Mouse (Mus musculus) heart, postnatal 0 days (tissue): ENCODE measurements around the gene Sgms1. TPM values are rescaled to one million over a fixed set of nuclear protein-coding genes. Genes with fewer than 3 reads are reported as not detected.

Source experiments
- ATAC-seq: fragments of 200-750 bp; cut with Nextera tagmentation; 2 replicates; pipeline ENCODE4 v1.8.0; 2017; ENCODE audit warnings: low read depth, moderate number of reproducible peaks, moderate library complexity; ENCODE audit not compliant: insufficient read depth
- DNase-seq: peaks from one replicate; pipeline ENCODE4 v3.0.0-alpha.2; 2016; ENCODE audit warnings: low spot score
- H3K27ac ChIP-seq: fragments of 300-500 bp; sonication (generic); 2 replicates; pipeline ENCODE4 v1.5.1; 2014; ENCODE audit warnings: low read depth, mild to moderate bottlenecking
- H3K27me3 ChIP-seq: fragments of 300-500 bp; sonication (generic); 2 replicates; pipeline ENCODE4 v1.6.1; 2014; ENCODE audit warnings: low read length, mixed read lengths; ENCODE audit not compliant: control insufficient read depth, insufficient read depth
- H3K36me3 ChIP-seq: fragments of 300-500 bp; sonication (generic); replicated peaks from 2 replicates; pipeline ENCODE4 v1.6.1; 2014; ENCODE audit warnings: low read length, mixed read lengths; ENCODE audit not compliant: control insufficient read depth, insufficient read depth
- H3K4me1 ChIP-seq: fragments of 300-500 bp; sonication (generic); 2 replicates; pipeline ENCODE4 v1.6.1; 2014; ENCODE audit warnings: antibody characterized with exemption; ENCODE audit not compliant: control insufficient read depth, insufficient read depth
- H3K4me2 ChIP-seq: fragments of 300-500 bp; sonication (generic); 2 replicates; pipeline ENCODE4 v1.6.1; 2014; ENCODE audit warnings: low read depth, mild to moderate bottlenecking, low read length, moderate library complexity
- H3K4me3 ChIP-seq: fragments of 300-500 bp; sonication (generic); 2 replicates; pipeline ENCODE4 v1.5.1; 2014; ENCODE audit warnings: low read depth, low read length
- H3K9ac ChIP-seq: fragments of 300-500 bp; sonication (generic); replicated peaks from 2 replicates; pipeline ENCODE4 v1.6.1; 2014; ENCODE audit warnings: low read depth, low read length, mixed read lengths
- H3K9me3 ChIP-seq: fragments of 300-500 bp; sonication (generic); replicated peaks from 2 replicates; pipeline ENCODE4 v1.6.1; 2016; ENCODE audit warnings: low read length; ENCODE audit not compliant: control insufficient read depth
- CTCF ChIP-seq: IDR thresholded peaks from 2 replicates; pipeline ENCODE4 v1.5.1; 2016; ENCODE audit warnings: antibody characterized with exemption, control low read depth, low read depth
- EP300 ChIP-seq: IDR thresholded peaks from 2 replicates; pipeline ENCODE4 v1.6.1; 2016; ENCODE audit warnings: antibody characterized with exemption, low read depth
- WGBS: fragments of 180-500 bp; shearing (Covaris S2); extraction: QIAGEN DNeasy Blood & Tissue Kit; methylation state at CpG from one replicate; pipeline ENCODE4 v1.1.7; 2014; 5-methylcytosine and 5-hydroxymethylcytosine counted together
- polyA plus RNA-seq: library from polyadenylated mRNA; unstranded; fragments of >200 nt; fragmentation: Nextera tagmentation; extraction: Ambion mirVana; gene quantifications from 2 replicates; pipeline ENCODE4 v1.2.1, GENCODE M21; 2015
- total RNA-seq: library from RNA; depleted of rRNA; stranded (reverse); fragments of >200 nt; gene quantifications from 2 replicates; pipeline ENCODE4 v1.2.3, GENCODE M21; 2014; ENCODE audit warnings: low replicate concordance

Gene Sgms1
- total and polyA plus RNA-seq, 2 experiments from 2014 or later: 29.4 to 52.0 TPM

GRCm38 (mm10) chr19:32118496-32118895, 271.0 kb downstream of the Sgms1 start:
- no peak for ATAC-seq
- Histone ChIP-seq H3K4me2 (no peak overlapping the region), H3K27me3 (no peaks in the 10 kb centered on the region), H3K9ac (no peak overlapping the region), H3K9me3 (no peaks in the 10 kb centered on the region), H3K4me3 (no peak overlapping the region), H3K27ac (no peak overlapping the region), H3K36me3 (peaks cover 13% of the 10 kb centered on the region; the same call in 1 of the 2 replicates), H3K4me1 (no peaks in the 10 kb centered on the region)
- no peak for DNase-seq
- no peak for TF ChIP-seq EP300
- TF ChIP-seq CTCF: no peak
- 78% methylated on average over 3 of the region's 3 CpGs for WGBS

GRCm38 (mm10) chr19:32117484-32118018, 272.0 kb downstream of the Sgms1 start:
- Histone ChIP-seq H3K9ac (no peak overlapping the region), H3K4me1 (no peaks in the 10 kb centered on the region), H3K4me2 (no peak overlapping the region), H3K27me3 (no peaks in the 10 kb centered on the region), H3K27ac (no peak overlapping the region), H3K9me3 (no peaks in the 10 kb centered on the region), H3K4me3 (no peak overlapping the region), H3K36me3 (peaks cover 13% of the 10 kb centered on the region; the same call in 1 of the 2 replicates)
- ATAC-seq (no peak), DNase-seq (no peak)
- WGBS: 82% methylated on average over 6 of the region's 6 CpGs
- TF ChIP-seq EP300 (no peak), CTCF (peak; percentile 20; the same call in 1 of the 2 replicates)

- Histone ChIP-seq H3K27ac (no peak overlapping the region), H3K36me3 (no peaks in the 10 kb centered on the region), H3K9me3 (no peaks in the 10 kb centered on the region), H3K4me2 (no peak overlapping the region), H3K9ac (no peak overlapping the region), H3K27me3 (no peaks in the 10 kb centered on the region), H3K4me3 (no peak overlapping the region), H3K4me1 (peaks cover 9% of the 10 kb centered on the region)
- ATAC-seq (no peak), DNase-seq (no peak)
- TF ChIP-seq EP300: no peak
- no peak for TF ChIP-seq CTCF
- 79% methylated on average over 8 of the region's 8 CpGs for WGBS
Observed at GRCm38 (mm10) chr19:32111866-32112790, 277.4 kb downstream of the Sgms1 start.

GRCm38 (mm10) chr19:32107771-32108306, 281.7 kb downstream of the Sgms1 start, which contains the start of gene Asah2:
Gene Asah2, minus strand, starts transcription at chr19:32108211.
- Histone ChIP-seq H3K27ac (peak within 1 kb of the TSS; percentile 97), H3K9ac (peak within 1 kb of the TSS; percentile 89), H3K4me2 (peak within 1 kb of the TSS; percentile 68), H3K27me3 (no peaks in the 10 kb centered on the region), H3K9me3 (no peaks in the 10 kb centered on the region), H3K36me3 (no peaks in the 10 kb centered on the region), H3K4me1 (peaks cover 19% of the 10 kb centered on the region), H3K4me3 (peak within 1 kb of the TSS; percentile 91)
- peak; percentile 90 for ATAC-seq
- DNase-seq: peak; percentile 84
- TF ChIP-seq CTCF: peak; percentile 39
- TF ChIP-seq EP300: no peak
- under 1% methylated on average over 28 of the region's 28 CpGs for WGBS

- no peaks in the 10 kb centered on the region for H3K36me3 ChIP-seq
- H3K9ac ChIP-seq: peak overlapping the region; percentile 89; the same call in 1 of the 2 replicates
- peak overlapping the region; percentile 97 for H3K27ac ChIP-seq
- ATAC-seq: 0 out of 2 replicates have a peak, but pooled peaks have one; percentile 18
- H3K9me3 ChIP-seq: no peaks in the 10 kb centered on the region
- TF ChIP-seq CTCF (no peak), EP300 (0 out of 2 replicates have a peak, but pooled peaks have one; percentile 27)
- no peaks in the 10 kb centered on the region for H3K27me3 ChIP-seq
- peaks cover 24% of the 10 kb centered on the region for H3K4me1 ChIP-seq
- H3K4me3 ChIP-seq: peak overlapping the region; percentile 91
- H3K4me2 ChIP-seq: peak overlapping the region; percentile 68
- DNase-seq: peak; percentile 57
- 71% methylated on average over 2 of the region's 2 CpGs for WGBS
Observed at GRCm38 (mm10) chr19:32106750-32107149, 282.8 kb downstream of the Sgms1 start.
